Mouse (Mus musculus): ENCODE results near the gene Spdye4c. TPM values are rescaled to one million over a fixed set of nuclear protein-coding genes. Genes with fewer than 3 reads are reported as not detected.

Spdye4c gene
- total RNA-seq, 4 experiments from 2014 or later: not detected

GRCm38 (mm10) chr2:128601534-128601933 is 10.5 kb downstream of the Spdye4c start:
- DNase-seq (ENCODE audit: low spot score in 2 of 2): no peak

GRCm38 (mm10) chr2:128609286-128609685 is 18.3 kb downstream of the Spdye4c start:
- no peak for DNase-seq (ENCODE audit: low spot score in 2 of 2)

DNA sequence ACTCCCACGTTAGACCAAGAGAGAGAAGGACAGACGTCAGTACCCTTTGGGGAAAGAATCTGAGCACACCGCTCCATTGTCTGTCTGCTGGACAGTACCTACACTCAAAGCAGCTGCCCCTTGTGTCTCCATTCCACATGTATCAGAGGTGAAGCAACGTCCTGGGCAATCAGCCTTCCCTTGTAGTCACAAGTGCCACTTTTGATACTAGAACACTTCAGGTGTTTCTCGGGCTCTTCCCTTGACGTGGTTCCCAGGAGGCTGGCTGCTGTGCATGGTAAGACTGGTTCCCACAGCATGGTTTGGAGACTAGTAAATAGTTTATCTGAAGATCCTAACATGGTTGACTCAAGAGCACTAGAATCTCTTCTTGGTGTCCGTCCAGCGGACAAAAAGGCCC is 20.2 kb downstream of the Spdye4c start:
- DNase-seq (ENCODE audit: low spot score in 2 of 2): no peak

DNA sequence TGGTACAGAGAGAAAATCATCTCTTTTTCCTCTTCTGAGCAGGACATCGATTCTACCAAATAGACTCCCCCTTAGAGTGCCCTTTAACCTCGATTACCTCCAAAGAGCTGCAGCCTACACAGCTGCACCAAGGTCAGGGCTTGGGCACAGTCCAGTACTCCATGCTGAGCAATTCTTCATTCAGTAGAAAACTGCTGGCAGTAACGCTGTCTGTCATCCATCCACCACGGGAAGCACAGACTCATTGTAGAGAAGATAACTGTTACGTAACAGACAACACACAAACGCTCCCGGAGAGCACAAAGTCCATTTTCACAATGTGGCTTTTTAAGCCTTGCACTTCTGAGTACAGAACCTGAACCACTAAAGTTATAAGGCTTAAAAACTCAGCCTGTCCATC is 21.3 kb downstream of the Spdye4c start:
- no peak for DNase-seq (ENCODE audit: low spot score in 2 of 2)

DNA sequence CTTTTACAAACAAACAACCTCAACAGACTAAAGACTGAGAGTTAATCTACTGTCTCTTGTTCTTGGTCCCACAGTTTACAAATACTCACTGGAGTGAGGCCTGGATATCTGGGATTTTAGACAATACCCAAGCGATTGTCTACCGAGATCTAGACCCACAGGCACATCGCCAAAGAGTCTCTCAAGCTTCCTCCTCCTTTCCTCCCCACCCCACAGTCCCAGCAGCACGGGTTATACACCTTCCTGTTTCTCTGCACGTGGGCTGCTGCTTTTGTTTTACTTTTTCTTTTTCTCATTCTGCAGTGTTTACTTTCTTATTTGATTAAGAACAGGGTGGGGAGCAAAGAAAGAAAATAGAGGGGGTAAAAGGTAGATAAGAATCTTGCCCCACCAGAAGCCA is 22.4 kb downstream of the Spdye4c start:
- no peak for DNase-seq (ENCODE audit: low spot score in 2 of 2)

- no peak for DNase-seq (ENCODE audit: low spot score in 2 of 2)
Observed at GRCm38 (mm10) chr2:128615366-128615765, 24.4 kb downstream of the Spdye4c start.

- DNase-seq (ENCODE audit: low spot score in 2 of 2): no peak
Observed at GRCm38 (mm10) chr2:128620578-128620977, 29.6 kb downstream of the Spdye4c start.

Other genes with a start within 250 kb of the Spdye4c start
- gene Anapc1, start 96.2 kb downstream of the Spdye4c start, total RNA-seq (2022): 10 to 100 TPM; 60.5 to 75.1 (median 71.7) TPM
- 10 to 100 TPM; 33.7 to 40.4 (median 36.1) TPM for gene Mertk, start 107.7 kb downstream of the Spdye4c start, total RNA-seq (2022)
- gene Tmem87b, start 226.9 kb downstream of the Spdye4c start, total RNA-seq (2022): 10 to 100 TPM; 35.7 to 40.6 (median 37.7) TPM